Mouse (Mus musculus): ENCODE results near the gene Rnasek. TPM values are rescaled to one million over a fixed set of nuclear protein-coding genes. Genes with fewer than 3 reads are reported as not detected.

Rnasek gene
- polyA plus RNA-seq, 1 experiment from 2014 or later, result 175 TPM

GRCm38 (mm10) chr11:70259035-70259434 is 19.4 kb upstream of the Rnasek start:
- H3K4me3 ChIP-seq (replicated peaks), result no peak overlapping the region
- no peaks in the 10 kb centered on the region for H3K9me3 ChIP-seq (replicated peaks)
- DNase-seq, result no peak

DNA sequence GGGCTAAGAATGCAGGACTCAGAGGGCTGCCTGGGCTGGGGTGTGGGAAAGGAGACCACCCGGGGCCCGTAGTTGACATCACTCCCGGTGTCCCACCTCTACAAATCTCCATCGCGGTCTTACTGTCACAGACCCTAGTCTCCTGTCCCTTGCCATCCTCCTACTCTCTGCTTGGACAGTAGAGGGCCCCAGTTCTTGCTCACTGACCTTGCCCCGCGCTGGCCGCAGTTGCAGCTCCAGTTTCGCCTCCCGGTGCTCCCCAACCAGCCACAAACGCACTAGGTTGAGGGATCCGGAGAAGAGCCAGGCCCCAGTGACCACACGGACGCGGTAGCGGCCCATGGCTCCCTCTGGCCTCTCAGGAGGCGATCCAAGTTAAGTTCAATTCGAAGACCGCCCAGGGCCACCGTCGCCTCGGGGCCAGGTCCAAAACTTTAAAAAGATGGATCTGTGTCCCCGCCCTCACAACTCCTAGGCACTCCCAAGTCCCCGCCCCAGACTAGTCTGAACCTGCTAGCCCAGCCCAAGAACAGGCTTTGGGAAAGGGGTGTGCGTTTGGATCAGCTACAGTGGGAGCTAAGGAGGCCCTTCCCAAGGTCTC is 15.4 kb upstream of the Rnasek start, which contains the start of gene Alox12:
Alox12 (minus strand) TSS at position 423 of the 601 bp plus-strand sequence.
- Histone ChIP-seq H3K36me3 (no peaks in the 10 kb centered on the region), H3K4me3 (replicated peaks) (peak within 1 kb of the TSS; percentile 35), H3K4me1 (replicated peaks) (peaks cover 8% of the 10 kb centered on the region; the same call in 1 of the 2 replicates), H3K27ac (no peak within 1 kb of the TSS), H3K4me2 (peak within 1 kb of the TSS; percentile 43), H3K27me3 (peaks cover 71% of the 10 kb centered on the region), H3K9ac (peak within 1 kb of the TSS; percentile 26; the same call in 1 of the 2 replicates), H3K9me3 (replicated peaks) (no peaks in the 10 kb centered on the region)
- ATAC-seq (ENCODE audit: low read depth) (no peak), DNase-seq (no peak)
- 3% methylated on average over 25 of the region's 25 CpGs for WGBS (ENCODE audit: insufficient replicate concordance)

More at GRCm38 (mm10) chr11:70259035-70259434, 19.4 kb upstream of the Rnasek start:
- Histone ChIP-seq H3K9ac (no peak overlapping the region), H3K27ac (no peak overlapping the region), H3K4me1 (replicated peaks) (peaks cover 8% of the 10 kb centered on the region; the same call in 1 of the 2 replicates), H3K4me2 (no peak overlapping the region), H3K36me3 (no peaks in the 10 kb centered on the region), H3K27me3 (peaks cover 36% of the 10 kb centered on the region)
- ATAC-seq (ENCODE audit: low read depth), result no peak
- WGBS (ENCODE audit: insufficient replicate concordance), result 77% methylated on average over 4 of the region's 4 CpGs

DNA sequence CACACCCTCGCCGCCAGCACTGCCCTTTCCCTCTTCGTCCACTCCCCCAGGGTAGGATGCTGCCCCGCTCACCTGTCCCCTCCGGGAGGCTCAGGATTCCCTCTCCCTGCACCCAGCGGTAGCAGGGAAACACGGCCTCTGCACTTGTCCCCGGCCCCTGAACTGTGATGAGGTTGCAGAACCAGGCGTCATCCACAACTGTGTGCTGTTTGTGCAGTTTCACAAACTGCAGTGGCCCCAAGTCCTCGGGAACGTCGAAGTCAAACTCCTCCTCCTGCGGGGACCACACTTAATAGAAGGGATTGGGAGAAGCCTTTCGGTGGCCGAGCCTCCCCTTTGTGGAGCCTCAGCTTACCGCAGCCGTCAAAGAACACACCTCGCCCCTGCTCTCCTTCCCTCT is 14.7 kb upstream of the Rnasek start:
- DNase-seq (no peak), ATAC-seq (ENCODE audit: low read depth) (no peak)
- Histone ChIP-seq H3K4me2 (peak overlapping the region; percentile 43), H3K27me3 (peaks cover 72% of the 10 kb centered on the region), H3K27ac (no peak overlapping the region), H3K4me3 (replicated peaks) (peak overlapping the region; percentile 35), H3K4me1 (replicated peaks) (peaks cover 8% of the 10 kb centered on the region; the same call in 1 of the 2 replicates), H3K9ac (peak overlapping the region; percentile 13; the same call in 1 of the 2 replicates), H3K36me3 (no peaks in the 10 kb centered on the region), H3K9me3 (replicated peaks) (no peaks in the 10 kb centered on the region)
- WGBS (ENCODE audit: insufficient replicate concordance), result 6% methylated on average over 18 of the region's 18 CpGs

DNA sequence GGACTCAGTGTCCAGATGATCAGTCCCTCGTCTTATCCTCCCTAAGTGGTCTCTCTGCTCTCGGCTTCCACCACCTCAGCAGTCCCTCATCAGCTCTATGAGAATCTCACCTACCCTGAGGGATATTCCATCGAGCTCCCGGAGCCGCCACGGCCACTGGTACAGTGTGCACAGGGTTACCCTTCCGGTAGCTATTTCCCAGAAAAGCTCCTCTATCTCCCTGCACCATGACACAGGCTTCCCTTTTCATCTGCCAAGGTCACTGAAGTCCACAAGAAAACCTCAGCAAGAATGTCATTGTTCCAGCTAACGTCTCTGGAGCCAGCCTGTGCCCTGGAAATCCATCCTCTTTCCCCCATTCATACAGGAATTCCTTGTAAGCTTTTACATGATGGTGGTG is 12.2 kb upstream of the Rnasek start:
- Histone ChIP-seq H3K4me2 (no peak overlapping the region), H3K9ac (no peak overlapping the region), H3K36me3 (no peaks in the 10 kb centered on the region), H3K9me3 (replicated peaks) (no peaks in the 10 kb centered on the region), H3K4me1 (replicated peaks) (peaks cover 8% of the 10 kb centered on the region; the same call in 1 of the 2 replicates), H3K4me3 (replicated peaks) (no peak overlapping the region), H3K27ac (no peak overlapping the region), H3K27me3 (peaks cover 71% of the 10 kb centered on the region)
- ATAC-seq (ENCODE audit: low read depth) (0 out of 2 replicates have a peak, but pooled peaks have one; percentile 26), DNase-seq (no peak)
- WGBS (ENCODE audit: insufficient replicate concordance), result 51% methylated on average over 8 of the region's 8 CpGs

- no peak overlapping the region for H3K4me3 ChIP-seq (replicated peaks)
- no peak overlapping the region for H3K9ac ChIP-seq
- no peak for ATAC-seq (ENCODE audit: low read depth)
- no peak overlapping the region for H3K4me2 ChIP-seq
- WGBS (ENCODE audit: insufficient replicate concordance), result 21% methylated on average over 11 of the region's 11 CpGs
- H3K9me3 ChIP-seq (replicated peaks), result no peaks in the 10 kb centered on the region
- H3K27me3 ChIP-seq, result peaks cover 63% of the 10 kb centered on the region
- H3K36me3 ChIP-seq, result no peaks in the 10 kb centered on the region
- DNase-seq, result no peak
- H3K27ac ChIP-seq, result no peak overlapping the region
- peaks cover 8% of the 10 kb centered on the region; the same call in 1 of the 2 replicates for H3K4me1 ChIP-seq (replicated peaks)
Observed at GRCm38 (mm10) chr11:70250150-70250549, 10.5 kb upstream of the Rnasek start.

GRCm38 (mm10) chr11:70247136-70247845 is 7.6 kb upstream of the Rnasek start:
- no peak overlapping the region for H3K9ac ChIP-seq
- H3K4me3 ChIP-seq (replicated peaks), result no peak overlapping the region
- no peak overlapping the region for H3K27ac ChIP-seq
- H3K4me1 ChIP-seq (replicated peaks), result no peaks in the 10 kb centered on the region
- no peaks in the 10 kb centered on the region for H3K36me3 ChIP-seq
- DNase-seq, result peak; percentile 49
- no peak overlapping the region for H3K4me2 ChIP-seq
- peaks cover 41% of the 10 kb centered on the region for H3K27me3 ChIP-seq
- ATAC-seq (ENCODE audit: low read depth), result no peak
- no peaks in the 10 kb centered on the region for H3K9me3 ChIP-seq (replicated peaks)
- 45% methylated on average over 9 of the region's 9 CpGs for WGBS (ENCODE audit: insufficient replicate concordance)

GRCm38 (mm10) chr11:70242591-70242990 is 2.9 kb upstream of the Rnasek start:
- H3K36me3 ChIP-seq, result no peaks in the 10 kb centered on the region
- no peak overlapping the region for H3K9ac ChIP-seq
- H3K4me1 ChIP-seq (replicated peaks), result peaks cover 16% of the 10 kb centered on the region
- H3K4me3 ChIP-seq (replicated peaks), result no peak overlapping the region
- ATAC-seq (ENCODE audit: low read depth) (no peak), DNase-seq (no peak)
- no peak overlapping the region for H3K4me2 ChIP-seq
- H3K27me3 ChIP-seq, result peaks cover 15% of the 10 kb centered on the region; the same call in 1 of the 2 replicates
- H3K27ac ChIP-seq, result no peak overlapping the region
- H3K9me3 ChIP-seq (replicated peaks), result no peaks in the 10 kb centered on the region
- 54% methylated on average over 11 of the region's 11 CpGs for WGBS (ENCODE audit: insufficient replicate concordance)

GRCm38 (mm10) chr11:70238591-70239440 is 826 bp downstream of the Rnasek start:
- ATAC-seq (ENCODE audit: low read depth), result no peak
- WGBS (ENCODE audit: insufficient replicate concordance), result 5% methylated on average over 23 of the region's 23 CpGs

GRCm38 (mm10) chr11:70237457-70238167 is 2.0 kb downstream of the Rnasek start, which contains the start of gene 0610010K14Rik:
TSS of gene 0610010K14Rik (minus strand) at chr11:70237914.
- Histone ChIP-seq H3K4me1 (replicated peaks) (peaks cover 60% of the 10 kb centered on the region), H3K9me3 (replicated peaks) (no peaks in the 10 kb centered on the region), H3K36me3 (peaks cover 20% of the 10 kb centered on the region), H3K27me3 (no peaks in the 10 kb centered on the region), H3K4me3 (replicated peaks) (peak within 1 kb of the TSS; percentile 95), H3K9ac (peak within 1 kb of the TSS; percentile 97), H3K4me2 (peak within 1 kb of the TSS; percentile 95), H3K27ac (peak within 1 kb of the TSS; percentile 96)
- under 1% methylated on average over 68 of the region's 70 CpGs for WGBS (ENCODE audit: insufficient replicate concordance)
- ATAC-seq (ENCODE audit: low read depth) (peak; percentile 90), DNase-seq (peak; percentile 97)

More at GRCm38 (mm10) chr11:70238591-70239440, 826 bp downstream of the Rnasek start:
- peaks cover 20% of the 10 kb centered on the region for H3K36me3 ChIP-seq
- no peak for DNase-seq
- H3K27ac ChIP-seq, result peak overlapping the region; percentile 96
- peak overlapping the region; percentile 95 for H3K4me3 ChIP-seq (replicated peaks)
- H3K4me1 ChIP-seq (replicated peaks), result peaks cover 51% of the 10 kb centered on the region
- H3K4me2 ChIP-seq, result peak overlapping the region; percentile 95
- H3K9me3 ChIP-seq (replicated peaks), result no peaks in the 10 kb centered on the region
- H3K9ac ChIP-seq, result peak overlapping the region; percentile 97
- H3K27me3 ChIP-seq, result no peaks in the 10 kb centered on the region

GRCm38 (mm10) chr11:70236717-70237116 is 2.9 kb downstream of the Rnasek start:
- Histone ChIP-seq H3K4me2 (peak overlapping the region; percentile 95), H3K9me3 (replicated peaks) (no peaks in the 10 kb centered on the region), H3K36me3 (peaks cover 20% of the 10 kb centered on the region), H3K27me3 (no peaks in the 10 kb centered on the region), H3K27ac (peak overlapping the region; percentile 96), H3K4me3 (replicated peaks) (peak overlapping the region; percentile 95), H3K9ac (peak overlapping the region; percentile 97), H3K4me1 (replicated peaks) (peaks cover 66% of the 10 kb centered on the region)
- DNase-seq, result no peak
- no peak for ATAC-seq (ENCODE audit: low read depth)
- WGBS (ENCODE audit: insufficient replicate concordance), result 6% methylated on average over 7 of the region's 7 CpGs

All from liver, embryonic 13.5 days (tissue).